Mouse (Mus musculus) hindbrain, embryonic 10.5 days (tissue): ENCODE results near the gene Galntl6. TPM values are rescaled to one million over a fixed set of nuclear protein-coding genes. Genes with fewer than 3 reads are reported as not detected.

Experiments
- DNase-seq: peaks from one replicate; pipeline ENCODE4 v3.0.0-alpha.2; 2017; ENCODE audit warnings: low spot score
- H3K27ac ChIP-seq: fragments of 300-500 bp; sonication (generic); 2 replicates; pipeline ENCODE4 v1.5.1; 2016; ENCODE audit warnings: mild to moderate bottlenecking, moderate library complexity
- H3K27me3 ChIP-seq: fragments of 300-500 bp; sonication (generic); 2 replicates; pipeline ENCODE4 v1.6.1; 2016; ENCODE audit warnings: mild to moderate bottlenecking; ENCODE audit not compliant: poor library complexity, insufficient read depth, severe bottlenecking
- H3K36me3 ChIP-seq: fragments of 300-500 bp; sonication (generic); 2 replicates; pipeline ENCODE4 v1.6.1; 2016; ENCODE audit warnings: mild to moderate bottlenecking, moderate library complexity
- H3K4me1 ChIP-seq: fragments of 300-500 bp; sonication (generic); replicated peaks from 2 replicates; pipeline ENCODE4 v1.6.1; 2016; ENCODE audit warnings: mild to moderate bottlenecking
- H3K4me3 ChIP-seq: fragments of 300-500 bp; sonication (generic); 2 replicates; pipeline ENCODE4 v1.5.1; 2016; ENCODE audit warnings: mild to moderate bottlenecking, moderate library complexity
- H3K9me3 ChIP-seq: fragments of 300-500 bp; sonication (generic); 2 replicates; pipeline ENCODE4 v1.6.1; 2016; ENCODE audit warnings: mild to moderate bottlenecking, moderate library complexity
- WGBS: fragments of 180-500 bp; shearing (Covaris S2); methylation state at CpG from one replicate; pipeline ENCODE4 v1.1.7; 2016; 5-methylcytosine and 5-hydroxymethylcytosine counted together
- polyA plus RNA-seq: library from polyadenylated mRNA; unstranded; fragments of >200 nt; fragmentation: Nextera tagmentation; extraction: Ambion mirVana; gene quantifications from 2 replicates; pipeline ENCODE4 v1.2.1, GENCODE M21; 2016

Galntl6 gene
- polyA plus RNA-seq, 1 experiment from 2014 or later = 1.3 TPM

DNA sequence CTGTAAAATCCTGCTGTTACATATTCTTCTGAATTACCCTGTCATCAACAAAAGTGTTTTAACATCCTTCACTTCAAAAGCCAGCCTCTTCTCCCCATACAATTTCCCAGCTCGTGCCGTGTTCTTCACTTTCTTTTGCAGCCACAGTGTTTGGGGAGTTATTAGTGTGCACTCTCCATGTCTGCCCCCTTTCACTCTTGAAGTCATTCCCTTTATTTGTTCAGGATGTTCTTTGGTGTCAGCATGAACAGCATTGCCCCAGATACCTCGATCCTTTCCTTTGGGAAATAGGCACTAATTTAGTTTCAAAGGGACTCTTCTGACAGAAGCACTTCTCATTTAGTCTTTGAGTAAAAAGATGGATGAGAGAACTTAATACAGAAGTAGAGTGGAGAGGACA is 939.6 kb downstream of the Galntl6 start:
- 51% methylated on average over 3 of the region's 3 CpGs for WGBS
- no peaks in the 10 kb centered on the region for H3K27me3 ChIP-seq
- no peaks in the 10 kb centered on the region for H3K4me1 ChIP-seq
- no peak overlapping the region for H3K27ac ChIP-seq
- no peaks in the 10 kb centered on the region for H3K36me3 ChIP-seq
- no peak overlapping the region for H3K4me3 ChIP-seq
- DNase-seq = no peak
- H3K9me3 ChIP-seq = no peaks in the 10 kb centered on the region

DNA sequence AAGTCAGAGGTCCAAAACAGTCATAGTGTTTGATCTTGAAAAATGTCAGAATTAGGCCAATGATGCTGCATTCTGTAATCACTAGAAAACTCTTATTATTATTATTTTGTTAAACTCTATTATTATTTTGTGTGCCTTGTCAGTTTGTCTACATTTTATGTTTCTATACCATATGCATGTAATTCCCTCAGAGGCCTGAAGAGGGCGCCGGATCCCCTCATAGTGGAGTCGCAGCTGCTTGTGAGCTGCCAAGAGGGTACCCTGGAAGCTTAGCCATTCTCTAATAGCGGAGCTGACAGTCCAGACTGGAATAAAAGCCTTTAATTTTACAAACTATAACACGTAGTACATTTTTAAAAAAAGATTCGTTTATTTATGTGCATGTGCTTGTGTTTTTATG is 945.8 kb downstream of the Galntl6 start:
- H3K9me3 ChIP-seq = no peaks in the 10 kb centered on the region
- 20% methylated on average over 6 of the region's 6 CpGs for WGBS

DNA sequence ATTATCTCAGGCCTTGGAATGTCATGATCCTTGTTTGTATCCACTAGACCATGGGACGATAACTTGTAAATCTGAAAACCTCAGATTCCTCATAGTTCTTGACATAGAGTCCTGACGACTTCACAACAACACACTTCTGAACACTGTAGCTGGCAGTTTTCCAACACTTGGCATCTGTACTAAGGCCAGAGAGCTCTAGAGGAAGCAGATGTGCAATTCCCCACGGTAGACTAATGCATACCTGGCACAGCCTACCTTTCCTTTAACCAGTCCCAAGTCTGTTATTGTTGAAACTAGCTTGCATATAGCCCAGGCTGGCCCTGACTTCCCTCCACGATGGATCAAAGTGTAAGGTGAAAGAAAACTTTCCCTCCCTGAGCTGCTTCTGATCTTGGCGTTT is 946.9 kb downstream of the Galntl6 start:
- no peaks in the 10 kb centered on the region for H3K36me3 ChIP-seq
- no peaks in the 10 kb centered on the region for H3K9me3 ChIP-seq
- H3K4me3 ChIP-seq = no peak overlapping the region
- no peaks in the 10 kb centered on the region for H3K27me3 ChIP-seq
- no peak overlapping the region for H3K27ac ChIP-seq
- no peak for DNase-seq
- WGBS = 68% methylated on average over 5 of the region's 5 CpGs
- peaks cover 19% of the 10 kb centered on the region for H3K4me1 ChIP-seq

More for the DNA sequence above, 945.8 kb downstream of the Galntl6 start:
- no peak overlapping the region for H3K27ac ChIP-seq
- peak; percentile 33 for DNase-seq
- no peaks in the 10 kb centered on the region for H3K27me3 ChIP-seq
- no peak overlapping the region for H3K4me3 ChIP-seq
- H3K36me3 ChIP-seq = no peaks in the 10 kb centered on the region
- peaks cover 9% of the 10 kb centered on the region for H3K4me1 ChIP-seq

DNA sequence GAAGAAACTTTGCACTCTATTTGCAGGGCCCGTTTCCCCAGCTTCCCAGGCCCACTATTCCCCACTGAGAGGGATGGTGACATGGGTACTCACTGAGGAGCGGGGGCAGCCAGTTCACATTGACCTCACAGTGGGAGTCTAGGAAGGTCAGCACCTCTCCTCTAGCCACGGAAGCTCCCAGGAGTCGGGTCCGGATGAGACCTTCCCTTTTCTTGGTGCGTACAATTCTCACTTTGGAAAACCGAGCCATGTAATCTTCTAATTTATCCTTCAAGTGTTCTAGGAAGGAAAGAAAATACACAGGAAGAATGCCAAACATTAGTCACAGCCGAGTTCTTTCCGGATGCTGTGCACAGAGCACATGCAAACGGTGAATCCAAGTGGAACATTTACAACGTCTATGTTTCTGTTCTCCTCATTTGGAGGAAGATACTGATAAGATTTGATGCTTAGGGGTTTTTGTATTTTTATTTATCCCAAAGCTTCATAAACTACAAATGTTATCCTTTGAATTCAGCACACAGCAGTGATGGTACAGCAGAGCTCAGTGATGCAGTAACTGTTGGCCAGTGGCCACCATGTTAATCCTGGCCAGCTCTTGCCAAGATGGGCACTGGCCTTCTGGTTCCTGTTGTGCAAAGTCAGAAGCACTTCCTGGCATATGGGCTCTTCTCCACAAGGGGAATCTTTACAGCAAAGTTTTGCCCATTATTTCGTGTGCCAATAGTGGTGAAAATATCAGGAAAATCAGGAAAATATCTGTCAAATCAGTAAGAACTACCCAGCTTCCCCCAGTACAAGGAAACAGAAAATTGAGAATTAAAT is 949.9 kb downstream of the Galntl6 start:
- DNase-seq = peak; percentile 34
- no peak overlapping the region for H3K27ac ChIP-seq

DNA sequence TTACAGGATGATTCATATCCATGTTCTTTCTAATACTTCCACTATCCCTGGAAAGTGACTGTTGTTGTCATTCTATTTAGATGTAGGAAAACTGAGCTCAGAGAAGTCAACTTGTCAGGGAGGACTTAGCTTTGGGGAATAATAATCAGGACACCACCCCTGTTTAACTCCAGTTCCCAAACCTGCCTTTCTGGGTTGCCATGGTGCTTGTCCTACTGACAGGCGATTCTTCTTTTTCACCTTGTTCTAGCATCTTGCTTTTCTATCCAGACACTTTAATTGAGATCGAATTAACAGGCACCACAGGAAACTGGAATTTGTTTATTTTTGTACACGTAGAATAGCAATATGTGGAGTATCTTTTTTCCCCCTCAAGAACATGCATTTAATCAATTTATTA is 953.3 kb downstream of the Galntl6 start:
- Histone ChIP-seq H3K36me3 (no peaks in the 10 kb centered on the region), H3K4me3 (no peak overlapping the region), H3K27ac (no peak overlapping the region), H3K4me1 (peaks cover 39% of the 10 kb centered on the region), H3K27me3 (no peaks in the 10 kb centered on the region), H3K9me3 (no peaks in the 10 kb centered on the region; the same call in 1 of the 2 replicates)
- no peak for DNase-seq
- 49% methylated on average over 3 of the region's 3 CpGs for WGBS

More for the DNA sequence above, 949.9 kb downstream of the Galntl6 start:
- Histone ChIP-seq H3K27me3 (no peaks in the 10 kb centered on the region), H3K36me3 (no peaks in the 10 kb centered on the region), H3K9me3 (no peaks in the 10 kb centered on the region), H3K4me1 (peaks cover 39% of the 10 kb centered on the region), H3K4me3 (no peak overlapping the region)
- 30% methylated on average over 12 of the region's 12 CpGs for WGBS

DNA sequence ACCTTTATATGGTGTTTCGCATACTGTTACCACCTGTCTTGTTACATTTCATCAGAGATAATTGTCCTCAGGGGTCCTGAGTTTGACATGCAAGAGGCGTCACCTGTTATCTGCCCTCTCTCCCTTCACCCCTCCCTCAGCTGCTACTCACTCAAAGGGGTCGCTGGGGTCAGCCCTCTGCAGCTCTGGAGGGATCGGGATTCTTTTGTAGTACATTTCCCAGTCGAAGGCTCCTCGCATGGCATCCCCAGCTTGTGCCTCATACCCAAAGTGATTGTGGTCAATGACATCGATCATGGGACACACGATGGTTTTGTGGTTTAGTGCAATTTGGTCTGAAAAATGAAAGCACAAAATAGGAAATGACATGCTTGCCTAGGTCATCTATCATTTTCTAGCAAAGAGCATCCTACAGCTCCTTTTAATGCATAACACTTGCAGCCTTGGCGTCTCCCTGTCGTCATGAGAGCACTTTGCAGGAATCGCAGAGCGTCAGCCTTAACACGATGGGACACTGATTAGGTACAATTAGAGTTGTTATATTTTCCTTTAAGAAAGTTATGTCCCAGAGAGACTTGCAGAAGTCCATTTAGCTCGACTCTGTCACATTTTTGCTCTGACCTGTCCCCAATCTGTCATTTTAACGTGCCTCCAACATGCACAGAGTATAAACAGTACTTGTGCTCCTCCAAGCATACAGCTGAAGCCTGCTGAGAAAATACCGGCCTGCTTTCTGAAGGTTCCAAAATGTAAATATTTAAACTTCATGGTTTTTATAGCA is 954.1 kb downstream of the Galntl6 start:
- DNase-seq = peak; percentile 54
- no peak overlapping the region for H3K4me3 ChIP-seq
- peaks cover 39% of the 10 kb centered on the region for H3K4me1 ChIP-seq
- H3K27ac ChIP-seq = peak overlapping the region; percentile 40; the same call in 1 of the 2 replicates
- H3K9me3 ChIP-seq = no peaks in the 10 kb centered on the region; the same call in 1 of the 2 replicates
- WGBS = 30% methylated on average over 16 of the region's 16 CpGs
- no peaks in the 10 kb centered on the region for H3K27me3 ChIP-seq
- H3K36me3 ChIP-seq = no peaks in the 10 kb centered on the region

DNA sequence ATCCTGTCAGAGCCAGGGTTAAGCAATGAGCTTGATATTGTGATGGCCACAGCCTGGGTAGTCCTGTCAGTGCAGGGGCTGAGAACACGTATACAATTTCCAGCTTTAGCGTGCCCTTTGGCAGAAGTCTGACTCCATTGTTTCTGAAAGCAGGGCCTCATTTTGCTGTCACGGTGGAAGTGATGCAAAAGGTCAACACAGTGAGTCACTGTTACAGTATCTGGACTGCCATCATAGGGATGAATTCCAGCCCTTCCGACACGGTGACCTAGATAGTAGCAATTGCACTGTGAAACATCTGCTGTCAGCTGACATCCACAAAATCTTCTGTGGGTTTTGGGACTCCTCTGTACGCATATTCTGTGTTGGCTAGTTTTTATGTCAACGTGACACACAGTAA is 956.9 kb downstream of the Galntl6 start:
- 86% methylated on average over 7 of the region's 7 CpGs for WGBS
- H3K4me3 ChIP-seq = no peak overlapping the region
- peaks cover 20% of the 10 kb centered on the region for H3K4me1 ChIP-seq
- no peaks in the 10 kb centered on the region for H3K27me3 ChIP-seq
- no peak for DNase-seq
- no peak overlapping the region for H3K27ac ChIP-seq
- no peaks in the 10 kb centered on the region; the same call in 1 of the 2 replicates for H3K9me3 ChIP-seq
- no peaks in the 10 kb centered on the region for H3K36me3 ChIP-seq

DNA sequence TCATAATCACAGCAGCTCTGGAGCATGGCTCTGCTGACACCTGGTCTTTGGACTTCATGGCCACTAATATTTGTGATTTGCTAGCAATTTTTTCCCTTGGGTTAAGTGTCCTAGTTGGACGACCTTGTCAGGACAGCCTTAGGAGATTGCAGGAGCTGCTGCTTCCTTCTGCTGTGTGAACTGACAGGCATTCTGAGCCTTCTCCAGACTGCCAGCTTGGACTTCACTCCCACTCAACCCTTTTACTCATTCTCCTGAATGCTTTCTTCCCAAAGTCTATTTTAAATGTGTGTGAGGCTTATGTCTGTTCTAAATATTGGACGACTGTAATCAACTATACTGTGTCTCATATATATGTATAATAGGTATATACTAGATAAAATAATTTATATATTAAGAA is 971.3 kb downstream of the Galntl6 start:
- DNase-seq = no peak
- no peaks in the 10 kb centered on the region for H3K36me3 ChIP-seq
- no peaks in the 10 kb centered on the region for H3K9me3 ChIP-seq

DNA sequence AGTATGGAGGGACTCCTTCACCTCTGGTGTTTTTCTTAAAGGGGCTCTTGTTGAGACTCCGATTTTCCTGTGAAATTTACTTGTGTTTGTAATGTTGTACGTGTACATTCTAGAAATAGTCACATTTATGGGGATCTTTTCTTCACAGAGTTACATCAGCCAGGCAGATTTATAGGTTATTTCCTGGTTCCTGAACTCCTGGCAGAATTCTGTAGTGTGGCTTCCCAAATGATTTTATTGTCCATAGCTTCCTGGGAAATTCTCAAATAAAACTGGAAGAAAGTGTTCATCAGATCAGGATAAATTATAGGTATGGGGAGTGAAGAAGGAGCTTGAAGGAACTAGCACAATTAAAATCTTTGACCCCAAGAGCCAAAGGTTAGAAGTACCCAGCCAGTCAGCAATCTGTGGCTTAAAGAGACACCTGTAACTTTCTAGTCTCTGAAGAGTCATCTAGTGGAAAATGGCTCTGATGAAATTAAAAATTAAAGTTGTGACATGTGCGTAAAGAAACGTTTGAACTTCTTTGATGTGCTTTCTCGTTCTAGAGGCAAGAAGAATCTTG is 972.5 kb downstream of the Galntl6 start:
- WGBS = 75% methylated on average over 5 of the region's 5 CpGs
- DNase-seq = no peak
- Histone ChIP-seq H3K9me3 (no peaks in the 10 kb centered on the region), H3K27ac (no peak overlapping the region), H3K36me3 (no peaks in the 10 kb centered on the region), H3K4me1 (no peaks in the 10 kb centered on the region; the same call in 1 of the 2 replicates), H3K27me3 (no peaks in the 10 kb centered on the region; the same call in 1 of the 2 replicates), H3K4me3 (no peak overlapping the region)

More for the DNA sequence above, 971.3 kb downstream of the Galntl6 start:
- Histone ChIP-seq H3K4me3 (no peak overlapping the region), H3K27me3 (no peaks in the 10 kb centered on the region; the same call in 1 of the 2 replicates), H3K4me1 (no peaks in the 10 kb centered on the region; the same call in 1 of the 2 replicates), H3K27ac (no peak overlapping the region)
- WGBS = 72% methylated on average over 2 of the region's 2 CpGs

DNA sequence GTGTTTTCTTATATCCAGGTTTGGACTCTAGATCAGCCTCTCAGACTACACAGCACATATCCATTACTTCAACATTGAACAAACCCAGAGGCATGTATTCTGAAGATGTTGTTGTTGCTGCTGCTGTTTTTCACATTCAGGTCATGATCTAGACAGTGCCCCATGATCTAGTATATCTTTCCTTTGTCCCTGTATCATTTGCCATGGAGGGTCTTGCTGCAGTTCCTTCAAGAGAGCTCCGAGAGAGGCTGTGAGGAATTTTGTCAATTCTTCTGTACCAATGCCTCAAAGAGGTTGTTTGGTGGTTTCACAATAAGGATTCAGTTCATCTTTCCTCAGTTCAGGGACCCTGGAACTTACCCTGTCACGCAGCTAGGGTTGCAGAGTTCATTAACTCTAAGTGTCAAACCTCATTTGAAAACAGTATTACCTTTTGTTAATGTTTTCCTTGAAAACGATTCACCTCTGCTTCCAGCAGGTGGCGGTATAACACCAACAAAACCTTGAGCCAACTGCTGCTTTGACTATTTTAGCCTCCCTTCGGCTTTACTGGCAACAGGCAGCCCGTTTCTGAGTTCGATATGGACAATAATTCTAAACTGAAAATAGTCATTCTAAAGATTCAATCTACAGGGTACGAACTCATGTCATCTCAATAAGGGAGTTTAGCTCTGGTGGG is 973.1 kb downstream of the Galntl6 start:
- peak; percentile 64 for DNase-seq
- Histone ChIP-seq H3K36me3 (no peaks in the 10 kb centered on the region), H3K27me3 (no peaks in the 10 kb centered on the region; the same call in 1 of the 2 replicates), H3K27ac (no peak overlapping the region), H3K4me3 (no peak overlapping the region), H3K4me1 (no peaks in the 10 kb centered on the region; the same call in 1 of the 2 replicates), H3K9me3 (no peaks in the 10 kb centered on the region)
- WGBS = 27% methylated on average over 8 of the region's 8 CpGs

DNA sequence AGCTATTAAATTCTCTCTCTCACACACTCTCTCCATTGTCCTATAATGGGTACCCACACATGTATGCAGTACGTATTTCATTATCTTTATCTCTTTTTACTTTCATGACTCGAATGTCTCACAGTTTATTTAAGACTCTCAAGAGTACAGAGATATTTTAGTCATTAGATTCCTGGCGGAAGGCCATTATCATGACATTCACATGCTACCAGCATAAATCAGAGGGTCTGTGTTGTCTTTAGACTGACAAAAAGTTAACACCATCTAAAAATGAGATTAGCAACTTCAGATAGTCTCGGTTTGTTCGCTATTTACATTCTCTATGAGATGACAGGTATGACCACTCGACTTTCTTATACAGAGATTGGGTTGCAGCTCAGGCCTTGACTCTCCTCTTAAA is 985.4 kb downstream of the Galntl6 start:
- DNase-seq = no peak
- H3K4me1 ChIP-seq = peaks cover 21% of the 10 kb centered on the region
- H3K27ac ChIP-seq = no peak overlapping the region
- H3K9me3 ChIP-seq = no peaks in the 10 kb centered on the region
- H3K36me3 ChIP-seq = no peaks in the 10 kb centered on the region
- no peak overlapping the region for H3K4me3 ChIP-seq
- 89% methylated on average over 6 of the region's 6 CpGs for WGBS
- no peaks in the 10 kb centered on the region for H3K27me3 ChIP-seq

DNA sequence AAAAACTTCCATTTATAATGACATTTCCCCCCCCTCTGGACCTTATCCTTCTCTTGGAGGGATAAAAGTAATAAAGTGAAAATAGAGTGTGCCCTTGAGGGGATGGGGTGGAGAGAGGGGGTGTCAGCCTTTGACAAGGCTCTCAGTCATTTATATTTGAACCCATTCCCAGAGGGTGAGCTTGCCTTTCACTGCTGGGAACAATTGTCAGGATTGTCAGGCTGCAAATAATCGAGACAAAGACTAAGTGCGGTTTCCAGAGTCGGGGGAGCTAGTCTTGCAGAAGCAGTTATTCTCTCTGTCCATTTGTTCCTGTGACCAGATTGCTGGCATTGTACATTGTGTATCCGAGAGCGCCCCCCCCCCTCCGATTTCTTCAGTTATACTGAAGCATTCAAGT is 988.9 kb downstream of the Galntl6 start:
- Histone ChIP-seq H3K36me3 (no peaks in the 10 kb centered on the region), H3K4me1 (peaks cover 36% of the 10 kb centered on the region), H3K27ac (peak overlapping the region; percentile 57), H3K4me3 (no peak overlapping the region), H3K27me3 (no peaks in the 10 kb centered on the region), H3K9me3 (no peaks in the 10 kb centered on the region)
- DNase-seq = peak; percentile 16
- 37% methylated on average over 6 of the region's 6 CpGs for WGBS
